Mouse (Mus musculus) left cerebral cortex, postnatal 14 days (tissue): Measurements from ENCODE around the gene Prnd. TPM values are rescaled to one million over a fixed set of nuclear protein-coding genes. Genes with fewer than 3 reads are reported as not detected.

ENCODE experiments used
- DNase-seq, 2 experiments: peaks; one replicate each; pipeline ENCODE4 v3.0.0; 2021 to 2022; ENCODE audit warnings: low spot score in 2 of 2, mixed read lengths in 1 of 2
- intact Hi-C: fragments of 180-260 bp; cut with DNase I; formaldehyde crosslinking; loops from one replicate; pipeline ENCODE4 v1.15.1; 2025
- total RNA-seq, 2 experiments: library from RNA; stranded (reverse); gene quantifications; 2 replicates each; pipeline ENCODE4 v1.2.3; 2021

The Prnd gene
- total RNA-seq, 2 experiments from 2014 or later, result 2.4 to 2.7 TPM

DNA sequence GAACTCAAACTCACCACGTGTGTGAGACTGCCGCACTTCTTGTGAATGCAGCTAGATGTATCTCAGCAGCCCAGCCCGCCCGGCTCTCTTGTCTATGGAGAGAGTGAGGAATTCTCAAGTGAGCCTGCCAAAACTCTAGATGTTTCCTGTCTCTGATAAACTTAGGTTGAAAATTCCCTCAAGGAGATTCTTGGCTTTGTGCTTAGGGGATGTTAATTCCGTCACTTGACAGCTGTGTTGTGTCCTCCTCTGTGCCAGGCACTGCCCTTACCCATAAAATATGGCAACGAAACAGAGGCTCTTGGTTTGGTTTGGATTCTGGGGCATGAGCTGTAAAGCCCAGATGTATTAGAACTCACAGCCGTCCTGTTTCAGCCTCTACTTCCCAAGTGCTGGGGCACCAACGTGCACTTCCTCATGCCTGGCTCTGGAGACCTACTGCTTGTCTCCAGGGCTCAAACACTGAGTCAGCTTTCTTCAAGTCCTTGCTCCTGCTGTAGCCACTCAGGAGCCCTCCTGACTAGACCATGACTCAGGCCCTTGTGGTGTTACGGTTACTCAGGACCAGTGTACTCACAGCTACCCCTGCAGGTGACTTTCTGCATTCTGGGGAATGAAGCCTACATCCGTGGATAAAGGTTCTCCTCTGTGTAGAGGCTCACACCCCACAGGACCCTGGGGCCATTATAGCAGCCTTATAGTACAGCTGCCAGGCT, 15.1 kb upstream of the Prnd start:
- DNase-seq, result no peak
- intact Hi-C loops, result no loop called here

- no peak for DNase-seq
Observed at GRCm38 (mm10) chr2:131936410-131936809, 14.3 kb upstream of the Prnd start.

DNA sequence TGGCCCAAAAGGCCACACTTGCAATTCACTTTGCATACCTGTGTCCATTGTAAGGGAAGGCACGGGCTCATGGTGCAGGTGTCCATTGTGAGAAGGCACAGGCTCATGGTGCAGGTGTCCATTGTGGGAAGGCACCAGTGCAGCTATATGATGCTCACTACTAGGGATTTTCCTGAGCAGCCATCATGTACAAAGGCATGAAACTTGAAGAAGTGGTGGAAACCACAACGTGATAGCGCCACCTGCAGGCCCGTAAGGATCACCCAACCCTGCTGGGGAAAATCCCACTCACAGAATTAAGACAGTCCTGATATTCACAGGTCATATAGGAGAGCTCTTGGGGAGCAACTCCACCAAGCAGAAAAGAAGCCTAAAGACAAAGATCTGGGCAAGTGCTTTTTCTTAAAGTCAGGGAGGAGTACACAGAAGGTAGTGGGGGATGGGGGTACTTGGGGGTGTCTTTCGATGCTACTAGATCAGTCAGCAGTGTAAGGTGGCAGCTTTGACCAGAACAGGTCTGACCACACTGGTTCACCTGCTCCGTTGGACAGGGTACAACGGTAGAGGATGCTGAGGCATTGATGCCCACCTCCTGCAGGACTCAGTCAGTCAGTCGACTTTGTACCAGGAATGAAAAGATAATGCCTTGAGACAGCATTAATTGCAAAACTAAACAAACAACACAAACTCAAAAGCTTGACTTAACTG, 11.1 kb upstream of the Prnd start:
- intact Hi-C loops, result no loop called here
- peak; percentile 71 to 74 for DNase-seq

More at GRCm38 (mm10) chr2:131936410-131936809, 14.3 kb upstream of the Prnd start:
- intact Hi-C loops, result no loop called here

DNA sequence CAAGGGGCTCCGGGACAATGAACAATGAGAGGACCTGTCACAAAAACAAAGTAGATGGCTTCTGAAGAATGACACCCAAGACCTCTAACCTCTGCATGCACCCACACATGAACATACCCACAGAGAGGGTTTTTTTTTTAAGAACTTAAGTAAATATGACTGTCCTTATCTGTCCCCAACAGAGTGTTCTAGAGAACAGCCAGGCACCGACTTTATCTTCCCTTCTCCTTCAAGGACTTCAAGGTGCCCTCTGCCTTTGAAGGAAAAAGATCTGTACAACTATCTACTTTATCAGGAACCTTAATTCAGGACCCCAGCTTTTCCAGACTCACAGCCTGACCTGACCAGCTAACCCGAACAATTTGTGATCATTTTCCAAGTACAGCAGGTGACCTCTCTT, 10.2 kb upstream of the Prnd start:
- DNase-seq, result no peak
- intact Hi-C loops, result no loop called here

DNA sequence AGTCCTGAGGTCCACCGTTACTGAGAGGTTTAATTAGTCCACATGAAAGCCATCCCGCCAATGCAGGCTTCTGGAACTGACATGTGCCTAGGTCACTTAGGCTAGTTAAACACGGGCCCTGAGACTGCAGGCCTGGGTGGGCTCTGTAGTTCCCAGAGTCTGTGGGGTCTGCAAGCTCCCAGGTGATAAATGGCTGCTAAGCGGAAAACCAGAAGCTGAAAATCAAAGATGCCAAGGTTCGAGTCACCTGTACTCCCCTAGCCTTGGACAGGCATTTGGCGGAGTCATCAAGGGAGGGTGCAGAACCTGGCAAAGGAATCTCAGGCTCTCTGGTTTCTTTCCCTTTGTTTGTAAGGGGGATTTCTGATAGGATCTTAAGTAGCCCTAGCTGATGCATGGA, 9.2 kb upstream of the Prnd start:
- intact Hi-C loops, result no loop called here
- DNase-seq, result peak in 1 of 2 experiments; percentile 2

DNA sequence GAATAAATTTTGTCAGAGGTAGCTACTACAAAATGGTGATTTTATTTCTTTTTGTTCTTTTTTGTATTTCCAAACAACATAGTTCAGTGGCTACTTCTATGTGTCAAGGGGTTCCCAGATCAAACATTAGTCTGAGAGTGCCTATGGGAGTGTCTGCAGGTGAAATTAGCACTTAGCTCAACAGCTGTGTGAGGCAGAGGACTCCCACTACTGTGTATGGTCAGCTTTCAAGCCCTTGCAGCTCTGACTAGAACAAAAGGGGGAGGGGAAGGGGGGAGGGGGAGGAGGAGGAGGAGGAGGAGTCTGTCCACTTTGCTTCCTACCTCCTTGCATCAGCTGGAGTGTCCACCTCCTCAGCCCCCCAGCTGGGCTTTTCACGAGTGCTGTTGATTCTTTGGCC, 6.3 kb upstream of the Prnd start:
- intact Hi-C loops, result no loop called here
- peak in 1 of 2 experiments; percentile 1 for DNase-seq

- intact Hi-C loops, result no loop called here
- DNase-seq, result no peak
Observed at GRCm38 (mm10) chr2:131945225-131945624, 5.4 kb upstream of the Prnd start.

- peak in 1 of 2 experiments; percentile 2 for DNase-seq
- intact Hi-C loops, result no loop called here
Observed at GRCm38 (mm10) chr2:131945765-131946164, 4.9 kb upstream of the Prnd start.

DNA sequence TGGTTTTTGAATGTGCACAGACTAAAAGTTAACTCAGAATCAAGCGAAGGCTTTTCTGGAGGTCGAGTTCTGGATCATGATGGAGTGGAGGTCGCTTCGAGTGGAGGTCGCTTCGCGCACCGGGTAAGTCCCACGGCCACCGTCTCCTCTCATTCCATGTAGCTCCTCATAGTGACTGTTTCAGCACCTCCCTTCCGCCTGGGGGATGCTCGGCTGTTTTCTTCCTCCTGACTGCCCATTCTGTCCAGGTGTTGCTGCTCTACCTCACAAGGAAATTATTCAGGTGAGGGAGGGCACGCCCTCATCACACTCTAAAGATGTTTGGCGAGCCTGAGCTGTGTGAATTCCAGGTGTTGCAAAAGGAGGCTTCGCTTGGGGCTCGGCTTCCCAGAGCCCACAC, 4.3 kb upstream of the Prnd start:
- intact Hi-C loops, result no loop called here
- peak in 1 of 2 experiments; percentile 1 for DNase-seq

DNA sequence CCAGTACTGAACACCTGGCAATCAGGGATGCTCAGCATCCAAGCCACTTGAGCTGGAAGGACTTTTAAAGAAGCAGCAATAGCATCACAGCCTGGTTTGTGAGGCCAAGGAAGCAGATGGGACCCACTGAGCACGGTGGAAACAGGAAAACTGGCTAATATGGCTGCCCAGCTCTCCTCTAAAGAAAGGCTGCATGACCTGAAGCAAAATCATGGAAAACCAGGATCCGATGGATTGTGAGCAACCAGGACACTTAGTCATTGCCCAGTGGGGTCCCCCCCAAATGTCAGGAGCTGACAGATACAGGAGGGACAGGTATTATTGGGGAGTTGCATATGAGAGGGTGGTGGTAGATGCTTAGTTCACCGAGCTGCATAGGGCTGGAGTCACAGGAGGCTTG, 2.5 kb upstream of the Prnd start:
- peak in 1 of 2 experiments; percentile 1 for DNase-seq
- intact Hi-C loops, result loop anchor here (2.0 kb wide), 2 partner anchors 119 to 127 kb away; no protein-coding TSS in a partner anchor

DNA sequence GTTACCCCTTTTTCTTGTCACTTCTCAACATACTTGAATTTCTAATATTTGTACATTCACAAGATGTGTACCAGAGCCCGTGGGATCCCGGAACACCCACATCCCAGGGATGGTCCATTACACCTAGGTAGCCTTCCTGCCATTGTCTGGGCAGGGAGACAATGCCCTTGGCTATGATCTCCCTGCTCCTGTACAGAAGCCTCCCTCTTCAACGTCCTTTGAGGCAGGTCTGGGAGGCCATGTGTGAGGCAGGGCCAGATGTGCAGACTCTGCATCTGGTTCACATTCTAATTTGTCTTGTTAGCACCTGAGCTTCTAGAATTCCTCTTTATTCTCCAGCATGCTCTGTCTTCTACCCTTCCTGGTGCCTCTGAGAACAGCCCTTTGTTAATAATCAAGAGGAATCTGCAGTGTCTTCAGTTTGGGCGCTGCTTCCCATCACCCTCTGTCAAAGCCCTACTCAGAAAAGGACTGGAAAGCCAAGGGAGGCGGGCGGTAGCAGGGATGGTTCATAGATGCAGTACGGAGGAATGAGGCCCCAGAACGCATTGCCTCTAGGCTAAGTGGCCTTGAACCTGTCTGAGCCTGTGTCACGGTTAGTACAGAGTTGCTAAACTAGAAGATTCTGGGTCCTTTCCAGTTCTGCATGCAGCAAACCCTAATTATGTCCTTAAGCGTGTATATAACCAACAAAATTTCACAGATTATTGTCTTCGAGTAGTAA, 1.6 kb upstream of the Prnd start:
- intact Hi-C loops, result loop anchor here (2.0 kb wide), 2 partner anchors 120 to 128 kb away; no protein-coding TSS in a partner anchor
- peak in 1 of 2 experiments; percentile 2 for DNase-seq

- intact Hi-C loops, result loop anchor here (2.0 to 10.0 kb wide), 3 partner anchors 121 to 395 kb away; no protein-coding TSS in a partner anchor
- DNase-seq, result peak; percentile 63 to 79
Observed at GRCm38 (mm10) chr2:131949767-131950597, 679 bp upstream of the Prnd start.

DNA sequence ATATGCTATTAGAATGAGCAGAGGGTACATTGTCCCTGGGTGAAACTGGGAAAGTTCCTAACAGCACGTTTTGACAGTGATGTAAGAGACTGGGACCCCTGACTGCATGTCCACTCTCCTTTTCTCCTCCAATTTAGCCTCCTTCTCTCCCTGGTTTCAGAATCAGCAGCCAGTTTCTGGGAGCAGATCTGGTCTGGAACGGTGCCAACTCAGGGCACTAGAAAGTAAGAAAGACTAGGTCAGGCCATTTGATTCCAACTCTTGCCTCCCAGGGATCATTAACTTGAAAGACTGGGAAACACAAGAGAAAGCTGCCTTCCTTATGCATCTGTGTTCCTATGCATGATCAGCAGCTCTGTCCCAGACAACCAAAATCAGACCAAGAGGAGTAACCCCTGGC, 1.8 kb downstream of the Prnd start:
- intact Hi-C loops, result loop anchor here (10.0 kb wide), 1 partner anchor 398 kb away; no protein-coding TSS in a partner anchor
- DNase-seq, result peak in 1 of 2 experiments; percentile 6

- intact Hi-C loops, result loop anchor here (10.0 kb wide), 1 partner anchor 398 kb away; no protein-coding TSS in a partner anchor
- peak in 1 of 2 experiments; percentile 6 for DNase-seq
Observed at GRCm38 (mm10) chr2:131952961-131953538, 2.4 kb downstream of the Prnd start.

DNA sequence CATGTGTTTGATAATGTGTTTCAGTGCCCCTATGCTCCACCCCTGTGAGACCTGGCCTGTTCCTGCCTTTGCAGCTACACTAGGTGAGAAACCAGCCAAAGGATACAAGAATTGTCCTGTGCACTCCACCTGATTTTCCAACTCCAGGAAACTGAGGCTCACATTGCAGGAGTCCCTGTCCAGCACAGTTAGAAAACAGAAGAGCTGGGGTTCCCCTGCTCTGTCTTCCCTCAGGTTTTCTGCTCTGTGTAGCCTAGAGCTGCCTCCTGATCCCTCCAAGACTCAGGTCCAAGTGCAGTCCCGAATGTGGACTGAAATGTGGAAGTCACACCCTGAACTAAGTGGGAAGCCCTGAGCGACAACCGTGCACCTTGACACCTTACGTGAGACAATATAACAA, 3.0 kb downstream of the Prnd start:
- peak in 1 of 2 experiments; percentile 1 for DNase-seq
- intact Hi-C loops, result loop anchor here (10.0 kb wide), 1 partner anchor 399 kb away; no protein-coding TSS in a partner anchor

DNA sequence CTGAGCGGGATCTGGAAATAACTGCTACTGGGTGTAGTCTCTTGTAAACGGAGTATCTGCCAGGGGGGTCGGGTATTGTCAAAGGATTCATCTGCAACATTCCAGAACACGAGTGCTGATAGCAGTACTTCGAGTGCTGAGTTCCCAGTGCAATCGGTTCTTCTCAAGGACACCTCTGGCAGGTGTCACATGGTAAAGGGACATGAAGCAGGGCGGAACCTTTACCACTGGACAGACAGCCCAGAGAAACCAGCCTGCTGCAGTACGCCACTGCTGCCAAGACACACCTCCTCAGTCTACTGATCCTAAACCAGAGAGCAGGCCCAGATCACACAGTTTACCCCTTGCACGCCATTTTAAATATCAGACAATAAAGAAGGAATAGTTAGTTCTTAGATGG, 4.2 kb downstream of the Prnd start:
- peak in 1 of 2 experiments; percentile 1 for DNase-seq
- intact Hi-C loops, result loop anchor here (10.0 kb wide), 1 partner anchor 400 kb away; no protein-coding TSS in a partner anchor

- DNase-seq, result peak in 1 of 2 experiments; percentile 5
- intact Hi-C loops, result loop anchor here (10.0 kb wide), 1 partner anchor 400 kb away; no protein-coding TSS in a partner anchor
Observed at GRCm38 (mm10) chr2:131955264-131955663, 4.6 kb downstream of the Prnd start.
